Mouse (Mus musculus): Measurements from ENCODE around the gene Rgl1. TPM values are rescaled to one million over a fixed set of nuclear protein-coding genes. Genes with fewer than 3 reads are reported as not detected.

Rgl1 gene
- polyA plus RNA-seq, 1 experiment, result 3.0 TPM

DNA sequence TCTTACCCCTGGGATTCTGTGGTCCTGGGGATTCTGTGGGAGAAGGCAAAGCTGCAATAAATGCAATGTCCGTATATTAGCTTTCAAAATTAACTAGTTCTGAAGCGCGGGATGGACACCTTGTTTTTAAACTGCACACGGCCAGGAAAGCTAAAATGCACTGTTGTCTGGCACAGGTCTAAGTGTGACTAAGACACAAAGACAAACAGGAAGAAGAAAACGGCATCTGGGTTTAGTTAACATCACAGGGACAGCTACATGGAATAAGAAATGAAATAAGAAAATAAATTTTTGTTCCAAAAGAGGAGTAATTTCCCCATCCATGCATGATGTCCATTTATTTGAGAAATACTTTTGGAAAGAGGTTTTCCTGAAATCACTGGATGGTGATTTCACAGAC is 65.1 kb downstream of the Rgl1 start:
- Histone ChIP-seq H3K27ac (ENCODE audit: insufficient read depth, low read length) (no peak overlapping the region), H3K4me3 (ENCODE audit: low read depth, low read length) (no peak overlapping the region), H3K9ac (ENCODE audit: low read depth, poor library complexity, severe bottlenecking) (no peak overlapping the region), H3K36me3 (ENCODE audit: control insufficient read depth, insufficient read depth, low read length, poor library complexity, severe bottlenecking) (no peaks in the 10 kb centered on the region), H3K4me1 (ENCODE audit: control insufficient read depth, insufficient read depth, low read length) (no peaks in the 10 kb centered on the region), H3K9me3 (replicated peaks; ENCODE audit: control insufficient read depth, insufficient read depth, low read length, poor library complexity, severe bottlenecking) (no peaks in the 10 kb centered on the region), H3K27me3 (ENCODE audit: control insufficient read depth, insufficient read depth, low read length, poor library complexity, severe bottlenecking) (no peaks in the 10 kb centered on the region)
- TF ChIP-seq EP300 (IDR thresholded peaks at IDR 0.05; ENCODE audit: insufficient read depth, low read depth, low read length) (no peak), CTCF (IDR thresholded peaks at IDR 0.05; ENCODE audit: low read depth, low read length) (no peak)

DNA sequence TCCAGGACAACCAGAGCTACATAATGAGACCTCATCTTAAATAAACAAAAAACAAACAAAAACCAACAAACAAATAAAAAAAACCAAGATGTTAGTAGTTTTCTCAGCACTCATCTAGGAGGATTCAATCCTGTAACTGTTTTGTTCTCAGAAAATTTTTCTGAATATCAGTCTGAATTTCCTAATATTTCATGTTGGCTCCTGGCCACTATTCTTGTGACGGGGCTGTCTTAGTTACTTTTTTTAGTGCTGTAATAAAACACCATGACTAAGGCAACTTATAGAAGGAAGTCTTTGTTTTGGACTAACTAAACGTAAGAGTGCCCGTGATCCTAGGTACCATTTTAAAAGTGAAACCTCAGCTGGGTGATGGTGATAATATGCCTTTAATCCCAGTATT is 68.8 kb downstream of the Rgl1 start:
- H3K9me3 ChIP-seq (replicated peaks; ENCODE audit: control insufficient read depth, insufficient read depth, low read length, poor library complexity, severe bottlenecking), result no peaks in the 10 kb centered on the region
- no peak overlapping the region for H3K9ac ChIP-seq (ENCODE audit: low read depth, poor library complexity, severe bottlenecking)
- H3K27ac ChIP-seq (ENCODE audit: insufficient read depth, low read length), result no peak overlapping the region
- H3K27me3 ChIP-seq (ENCODE audit: control insufficient read depth, insufficient read depth, low read length, poor library complexity, severe bottlenecking), result no peaks in the 10 kb centered on the region
- H3K4me1 ChIP-seq (ENCODE audit: control insufficient read depth, insufficient read depth, low read length), result no peaks in the 10 kb centered on the region
- H3K4me3 ChIP-seq (ENCODE audit: low read depth, low read length), result no peak overlapping the region
- no peaks in the 10 kb centered on the region for H3K36me3 ChIP-seq (ENCODE audit: control insufficient read depth, insufficient read depth, low read length, poor library complexity, severe bottlenecking)
- TF ChIP-seq CTCF (IDR thresholded peaks at IDR 0.05; ENCODE audit: low read depth, low read length) (no peak), POLR2A (IDR thresholded peaks at IDR 0.05; ENCODE audit: insufficient read depth, low read length) (no peak), EP300 (IDR thresholded peaks at IDR 0.05; ENCODE audit: insufficient read depth, low read depth, low read length) (no peak)

- no peaks in the 10 kb centered on the region for H3K27me3 ChIP-seq (ENCODE audit: control insufficient read depth, insufficient read depth, low read length, poor library complexity, severe bottlenecking)
- H3K36me3 ChIP-seq (ENCODE audit: control insufficient read depth, insufficient read depth, low read length, poor library complexity, severe bottlenecking), result no peaks in the 10 kb centered on the region
- TF ChIP-seq EP300 (IDR thresholded peaks at IDR 0.05; ENCODE audit: insufficient read depth, low read depth, low read length), result no peak
- TF ChIP-seq POLR2A (IDR thresholded peaks at IDR 0.05; ENCODE audit: insufficient read depth, low read length), result no peak
- TF ChIP-seq CTCF (IDR thresholded peaks at IDR 0.05; ENCODE audit: low read depth, low read length), result no peak
- H3K4me3 ChIP-seq (ENCODE audit: low read depth, low read length), result no peak overlapping the region
- no peaks in the 10 kb centered on the region for H3K9me3 ChIP-seq (replicated peaks; ENCODE audit: control insufficient read depth, insufficient read depth, low read length, poor library complexity, severe bottlenecking)
- H3K4me1 ChIP-seq (ENCODE audit: control insufficient read depth, insufficient read depth, low read length), result no peaks in the 10 kb centered on the region
- H3K9ac ChIP-seq (ENCODE audit: low read depth, poor library complexity, severe bottlenecking), result no peak overlapping the region
- no peak overlapping the region for H3K27ac ChIP-seq (ENCODE audit: insufficient read depth, low read length)
Observed at GRCm38 (mm10) chr1:152695491-152695890, 70.7 kb downstream of the Rgl1 start.

DNA sequence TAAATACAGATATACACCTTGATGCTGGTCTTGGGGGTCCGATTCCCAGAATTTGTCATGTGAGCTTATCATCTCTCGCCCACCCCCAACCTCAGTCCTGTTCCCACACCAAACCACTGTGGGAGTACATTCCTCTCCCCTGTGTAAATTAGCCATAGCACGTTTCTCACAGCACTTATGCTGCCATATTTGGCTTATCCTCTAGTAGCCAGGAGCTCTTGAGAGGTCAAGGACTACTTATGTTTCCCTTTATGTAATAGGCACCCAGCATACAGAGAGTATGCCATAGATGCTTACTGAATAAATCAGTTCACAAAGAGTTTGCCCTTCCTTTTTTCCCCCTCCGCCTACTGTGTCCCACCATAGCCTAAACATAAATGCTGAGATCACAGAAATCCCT is 76.2 kb downstream of the Rgl1 start:
- Histone ChIP-seq H3K27ac (ENCODE audit: insufficient read depth, low read length) (no peak overlapping the region), H3K4me1 (ENCODE audit: control insufficient read depth, insufficient read depth, low read length) (no peaks in the 10 kb centered on the region), H3K4me3 (ENCODE audit: low read depth, low read length) (no peak overlapping the region), H3K9ac (ENCODE audit: low read depth, poor library complexity, severe bottlenecking) (no peak overlapping the region), H3K27me3 (ENCODE audit: control insufficient read depth, insufficient read depth, low read length, poor library complexity, severe bottlenecking) (no peaks in the 10 kb centered on the region), H3K9me3 (replicated peaks; ENCODE audit: control insufficient read depth, insufficient read depth, low read length, poor library complexity, severe bottlenecking) (no peaks in the 10 kb centered on the region), H3K36me3 (ENCODE audit: control insufficient read depth, insufficient read depth, low read length, poor library complexity, severe bottlenecking) (no peaks in the 10 kb centered on the region)
- TF ChIP-seq CTCF (IDR thresholded peaks at IDR 0.05; ENCODE audit: low read depth, low read length) (no peak), POLR2A (IDR thresholded peaks at IDR 0.05; ENCODE audit: insufficient read depth, low read length) (no peak), EP300 (IDR thresholded peaks at IDR 0.05; ENCODE audit: insufficient read depth, low read depth, low read length) (no peak)

DNA sequence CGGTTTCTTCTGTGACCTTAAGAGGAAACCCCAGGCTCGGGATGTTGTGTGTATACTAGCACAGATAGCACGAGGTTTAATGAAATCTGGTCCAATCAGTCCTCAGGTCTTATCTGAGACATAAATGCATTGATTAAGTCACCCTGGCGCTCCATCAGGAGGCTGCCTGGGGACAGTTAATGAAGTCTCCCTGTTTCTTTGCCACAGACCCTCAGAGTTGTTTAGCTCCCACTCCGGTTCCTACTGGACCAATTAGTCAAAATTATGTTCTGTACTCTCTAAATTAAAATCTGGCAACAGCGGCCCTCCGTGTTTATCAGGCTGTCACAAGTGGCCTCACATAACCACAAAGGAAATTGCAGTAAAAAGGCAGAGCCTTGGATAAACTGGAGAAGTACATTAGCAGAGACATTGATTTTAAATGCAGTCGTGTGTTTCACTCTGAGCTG is 78.4 kb downstream of the Rgl1 start:
- TF ChIP-seq POLR2A (IDR thresholded peaks at IDR 0.05; ENCODE audit: insufficient read depth, low read length) (no peak), EP300 (IDR thresholded peaks at IDR 0.05; ENCODE audit: insufficient read depth, low read depth, low read length) (no peak), CTCF (IDR thresholded peaks at IDR 0.05; ENCODE audit: low read depth, low read length) (no peak)
- Histone ChIP-seq H3K27me3 (ENCODE audit: control insufficient read depth, insufficient read depth, low read length, poor library complexity, severe bottlenecking) (no peaks in the 10 kb centered on the region), H3K9ac (ENCODE audit: low read depth, poor library complexity, severe bottlenecking) (no peak overlapping the region), H3K27ac (ENCODE audit: insufficient read depth, low read length) (no peak overlapping the region), H3K9me3 (replicated peaks; ENCODE audit: control insufficient read depth, insufficient read depth, low read length, poor library complexity, severe bottlenecking) (no peaks in the 10 kb centered on the region), H3K4me3 (ENCODE audit: low read depth, low read length) (no peak overlapping the region), H3K36me3 (ENCODE audit: control insufficient read depth, insufficient read depth, low read length, poor library complexity, severe bottlenecking) (no peaks in the 10 kb centered on the region), H3K4me1 (ENCODE audit: control insufficient read depth, insufficient read depth, low read length) (no peaks in the 10 kb centered on the region)

DNA sequence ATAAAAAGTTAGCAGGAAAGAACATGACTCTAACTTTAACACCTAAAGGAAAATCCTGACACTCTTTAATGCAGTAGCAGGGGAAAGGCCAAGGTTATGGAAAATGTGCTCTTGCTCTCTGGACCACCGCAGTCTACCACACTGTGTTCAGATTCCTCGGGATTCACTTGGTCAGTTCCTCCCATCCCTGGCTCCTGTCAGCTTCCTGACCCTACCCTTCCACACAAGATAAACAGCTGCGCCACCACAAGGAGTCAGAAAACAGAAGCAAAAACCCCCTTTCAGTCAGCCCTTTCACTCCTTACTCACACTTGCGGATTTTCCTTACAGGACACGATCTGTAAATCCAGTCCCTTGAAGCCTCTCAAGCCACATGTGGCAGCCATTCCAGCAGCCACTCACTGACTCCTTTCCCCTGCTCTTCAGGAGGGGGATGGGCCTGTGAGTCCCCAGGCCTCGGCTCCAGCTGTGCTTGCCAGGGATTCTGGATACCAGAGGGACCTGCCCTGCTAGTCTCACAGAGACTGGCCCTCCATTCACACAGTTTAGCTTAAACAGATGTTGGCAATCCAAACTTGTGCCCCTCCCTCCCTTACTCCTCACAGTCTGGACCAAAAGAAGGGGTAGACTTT is 78.9 kb downstream of the Rgl1 start:
- no peak overlapping the region for H3K4me3 ChIP-seq (ENCODE audit: low read depth, low read length)
- H3K4me1 ChIP-seq (ENCODE audit: control insufficient read depth, insufficient read depth, low read length), result no peaks in the 10 kb centered on the region
- H3K36me3 ChIP-seq (ENCODE audit: control insufficient read depth, insufficient read depth, low read length, poor library complexity, severe bottlenecking), result no peaks in the 10 kb centered on the region
- no peaks in the 10 kb centered on the region for H3K9me3 ChIP-seq (replicated peaks; ENCODE audit: control insufficient read depth, insufficient read depth, low read length, poor library complexity, severe bottlenecking)
- no peak overlapping the region for H3K27ac ChIP-seq (ENCODE audit: insufficient read depth, low read length)
- no peaks in the 10 kb centered on the region for H3K27me3 ChIP-seq (ENCODE audit: control insufficient read depth, insufficient read depth, low read length, poor library complexity, severe bottlenecking)
- no peak overlapping the region for H3K9ac ChIP-seq (ENCODE audit: low read depth, poor library complexity, severe bottlenecking)
- no peak for TF ChIP-seq EP300 (IDR thresholded peaks at IDR 0.05; ENCODE audit: insufficient read depth, low read depth, low read length)
- no peak for TF ChIP-seq CTCF (IDR thresholded peaks at IDR 0.05; ENCODE audit: low read depth, low read length)
- no peak for TF ChIP-seq POLR2A (IDR thresholded peaks at IDR 0.05; ENCODE audit: insufficient read depth, low read length)
